Comparison of ENCODE assay signal across 10 mouse cellular contexts in genomic region chr11:70526211-70526610, GRCm38 (mm10). TPM values are rescaled to one million over a fixed set of nuclear protein-coding genes. Genes with fewer than 3 reads are reported as not detected.
DNase-seq lines count a peak whose midpoint lies in the region; ATAC-seq and TF ChIP-seq lines count a peak whose summit lies in the region.
"Had no signal": no experiment of that assay in that cellular context is flagged by ENCODE, and none has a peak within 500 bp of the region (broad histone marks: within the 10 kb centered on the region; RNA-seq: fewer than 3 reads in every experiment).

No protein-coding gene starts in this region.

- TF ChIP-seq EP300 in heart, adult 2 months (IDR thresholded peaks at IDR 0.05; ENCODE audit: insufficient read depth, low read depth, low read length) = no peak

- no peak for DNase-seq in heart, adult 2 months
- no peak for DNase-seq in hindbrain, embryonic 14.5 days (ENCODE audit: low spot score)
- no peak for DNase-seq in left cerebral cortex, adult 8-10 months (ENCODE audit: low spot score in 2 of 2)
- no peak for DNase-seq in thymus, adult 2 months
- DNase-seq: retina, postnatal 1 day had no signal

- H3K4me3 ChIP-seq in heart, embryonic 16.5 days (ENCODE audit: low read length) = peak overlapping the region; percentile 71; the same call in 1 of the 2 replicates
- no peak overlapping the region for H3K4me3 ChIP-seq in heart, adult 2 months
- H3K4me3 ChIP-seq in bone marrow macrophage, adult 2 months (ENCODE audit: insufficient read depth, low read length) = peak overlapping the region; percentile 80
- peak overlapping the region; percentile 58 for H3K4me3 ChIP-seq in hindbrain, embryonic 14.5 days (replicated peaks; ENCODE audit: low read length)
- peak overlapping the region; percentile 72 for H3K4me3 ChIP-seq in midbrain, embryonic 13.5 days (replicated peaks)
- no peak overlapping the region for H3K4me3 ChIP-seq in thymus, adult 2 months (ENCODE audit: control insufficient read depth, insufficient read depth, low read length)

- H3K4me2 ChIP-seq in heart, embryonic 16.5 days (ENCODE audit: low read depth, low read length) = peak overlapping the region; percentile 68
- H3K4me2 ChIP-seq in hindbrain, embryonic 14.5 days (replicated peaks) = peak overlapping the region; percentile 85
- peak overlapping the region; percentile 87 for H3K4me2 ChIP-seq in midbrain, embryonic 13.5 days (replicated peaks)

- no peaks in the 10 kb centered on the region for H3K27me3 ChIP-seq in heart, embryonic 16.5 days (ENCODE audit: control insufficient read depth, insufficient read depth, low read length)
- H3K27me3 ChIP-seq in heart, adult 2 months (ENCODE audit: control insufficient read depth, insufficient read depth, low read length) = no peaks in the 10 kb centered on the region
- no peaks in the 10 kb centered on the region for H3K27me3 ChIP-seq in hindbrain, embryonic 14.5 days (ENCODE audit: control insufficient read depth, insufficient read depth, low read length)
- no peaks in the 10 kb centered on the region for H3K27me3 ChIP-seq in midbrain, embryonic 13.5 days
- no peaks in the 10 kb centered on the region for H3K27me3 ChIP-seq in thymus, adult 2 months (ENCODE audit: control insufficient read depth, insufficient read depth, low read length)

- no peaks in the 10 kb centered on the region for H3K9me3 ChIP-seq in heart, embryonic 16.5 days (replicated peaks; ENCODE audit: control insufficient read depth, low read length)
- no peaks in the 10 kb centered on the region for H3K9me3 ChIP-seq in hindbrain, embryonic 14.5 days (ENCODE audit: control insufficient read depth, low read length)
- no peaks in the 10 kb centered on the region for H3K9me3 ChIP-seq in midbrain, embryonic 13.5 days

- no peak overlapping the region; the same call in 1 of the 2 replicates for H3K9ac ChIP-seq in heart, embryonic 16.5 days (ENCODE audit: low read length)
- H3K9ac ChIP-seq in heart, adult 2 months (ENCODE audit: low read depth, low read length) = no peak overlapping the region
- peak overlapping the region; percentile 68 for H3K9ac ChIP-seq in hindbrain, embryonic 14.5 days
- H3K9ac ChIP-seq in midbrain, embryonic 13.5 days (replicated peaks) = peak overlapping the region; percentile 81

- H3K36me3 ChIP-seq in heart, embryonic 16.5 days (ENCODE audit: control insufficient read depth, insufficient read depth) = peaks cover 26% of the 10 kb centered on the region
- H3K36me3 ChIP-seq in heart, adult 2 months (ENCODE audit: control insufficient read depth, insufficient read depth, low read length) = peaks cover 2% of the 10 kb centered on the region
- H3K36me3 ChIP-seq in hindbrain, embryonic 14.5 days (replicated peaks; ENCODE audit: control insufficient read depth, insufficient read depth) = peaks cover 31% of the 10 kb centered on the region
- peaks cover 31% of the 10 kb centered on the region for H3K36me3 ChIP-seq in midbrain, embryonic 13.5 days
- peaks cover 22% of the 10 kb centered on the region for H3K36me3 ChIP-seq in thymus, adult 2 months (ENCODE audit: control insufficient read depth, insufficient read depth, low read length)

- H3K4me1 ChIP-seq in heart, embryonic 16.5 days (ENCODE audit: control insufficient read depth, insufficient read depth, low read length) = peaks cover 8% of the 10 kb centered on the region
- peaks cover 3% of the 10 kb centered on the region for H3K4me1 ChIP-seq in heart, adult 2 months (ENCODE audit: control insufficient read depth, insufficient read depth, low read length)
- H3K4me1 ChIP-seq in bone marrow macrophage, adult 2 months (ENCODE audit: control insufficient read depth, insufficient read depth, low read length) = peaks cover 38% of the 10 kb centered on the region
- H3K4me1 ChIP-seq in hindbrain, embryonic 14.5 days (replicated peaks; ENCODE audit: control insufficient read depth, insufficient read depth, low read length) = peaks cover 6% of the 10 kb centered on the region
- peaks cover 20% of the 10 kb centered on the region for H3K4me1 ChIP-seq in midbrain, embryonic 13.5 days (replicated peaks)
- H3K4me1 ChIP-seq in thymus, adult 2 months (replicated peaks; ENCODE audit: control insufficient read depth, insufficient read depth, low read length) = peaks cover 6% of the 10 kb centered on the region; the same call in 1 of the 2 replicates

- intact Hi-C loops in heart, adult 2 months (cut with DNase I) = no loop called here

- 85% methylated on average over 12 of the region's 12 CpGs for WGBS in heart, embryonic 16.5 days
- 83% methylated on average over 12 of the region's 12 CpGs for WGBS in heart, adult 2 months
- 89% methylated on average over 12 of the region's 12 CpGs for WGBS in hindbrain, embryonic 14.5 days
- 90% methylated on average over 12 of the region's 12 CpGs for WGBS in midbrain, embryonic 13.5 days
- 96% methylated on average over 12 of the region's 12 CpGs for WGBS in thymus, adult 2 months

- no peaks in the 10 kb centered on the region for H3K79me2 ChIP-seq in heart, adult 2 months (replicated peaks; ENCODE audit: control insufficient read depth, insufficient read depth, low read length)

- TF ChIP-seq POLR2A in heart, adult 2 months (IDR thresholded peaks at IDR 0.05; ENCODE audit: insufficient read depth, low read depth, low read length) = no peak
- TF ChIP-seq POLR2A in bone marrow macrophage, adult 2 months (IDR thresholded peaks at IDR 0.05; ENCODE audit: borderline replicate concordance, low read depth, low read length) = no peak
- no peak for TF ChIP-seq POLR2A in thymus, adult 2 months (IDR thresholded peaks at IDR 0.05; ENCODE audit: control insufficient read depth, extremely low read depth, insufficient read depth, low read length, poor library complexity)

- no peak for ATAC-seq in heart, embryonic 16.5 days (replicated peaks; ENCODE audit: extremely low read depth, insufficient read depth, low FRiP score)
- no peak for ATAC-seq in hindbrain, embryonic 14.5 days (ENCODE audit: low FRiP score)
- no peak for ATAC-seq in midbrain, embryonic 13.5 days
- no peak for ATAC-seq in megakaryocyte-erythroid progenitor cell, adult 5-6 weeks (replicated peaks; ENCODE audit: low FRiP score, low TSS enrichment, poor library complexity, severe bottlenecking)

- no peak for TF ChIP-seq CTCF in heart, adult 2 months (IDR thresholded peaks at IDR 0.05)
- TF ChIP-seq CTCF in bone marrow macrophage, adult 2 months (IDR thresholded peaks at IDR 0.05; ENCODE audit: low read depth, low read length) = no peak
- TF ChIP-seq CTCF in thymus, adult 2 months (IDR thresholded peaks at IDR 0.05; ENCODE audit: borderline replicate concordance, control insufficient read depth, extremely low read depth, insufficient read depth, low read length, poor library complexity) = no peak

- no peak overlapping the region for H3K27ac ChIP-seq in heart, embryonic 16.5 days (ENCODE audit: low read length)
- H3K27ac ChIP-seq in heart, adult 2 months = no peak overlapping the region
- H3K27ac ChIP-seq in bone marrow macrophage, adult 2 months (ENCODE audit: insufficient read depth, low read depth, low read length) = 0 out of 2 replicates have a peak overlapping the region, but pooled peaks have one; percentile 1
- no peak overlapping the region for H3K27ac ChIP-seq in hindbrain, embryonic 14.5 days
- no peak overlapping the region for H3K27ac ChIP-seq in midbrain, embryonic 13.5 days
- H3K27ac ChIP-seq in thymus, adult 2 months (ENCODE audit: control insufficient read depth, insufficient read depth, low read length) = no peak overlapping the region

RNA-seq across cellular contexts. Expression of gene Psmb6, which starts 1.0 kb away (rescaled TPM):
- polyA plus RNA-seq in heart, embryonic 16.5 days (2015; fragmentation: Nextera tagmentation; extraction: Ambion mirVana) = 607 and 623 TPM in 2 replicates
- total RNA-seq in heart, adult 2 months (2021) = 100 to 1,000 TPM; 204 to 231 TPM
- 296 and 367 TPM in 2 replicates for polyA plus RNA-seq in heart, adult 2 months (2012; rRNA removed)
- 141 and 151 TPM in 2 replicates for polyA plus RNA-seq in bone marrow macrophage, adult 2 months (2012; ENCODE audit: insufficient read depth, insufficient read length, missing spikeins)
- polyA plus RNA-seq in hindbrain, embryonic 14.5 days (2014; fragmentation: Nextera tagmentation; extraction: Ambion mirVana) = 747 and 789 TPM in 2 replicates
- 827 and 844 TPM in 2 replicates for polyA plus RNA-seq in midbrain, embryonic 13.5 days (2015; fragmentation: Nextera tagmentation; extraction: Ambion mirVana)
- total RNA-seq in left cerebral cortex, adult 8-10 months (2022) = 100 to 1,000 TPM; 187 to 213 (median 191) TPM
- polyA plus RNA-seq in thymus, adult 2 months (2012; rRNA removed) = 387 and 460 TPM in 2 replicates
- 299 and 333 TPM in 2 replicates for total RNA-seq in megakaryocyte-erythroid progenitor cell, adult 5-6 weeks (2014; fragmentation: Nextera tagmentation)
- total RNA-seq in megakaryocyte-erythroid progenitor cell, adult 5-6 weeks (2017) = 225 and 305 TPM in 2 replicates

RNA-seq across cellular contexts. Expression of gene Gm40193, which starts 6.5 kb away (rescaled TPM):
- polyA plus RNA-seq in heart, embryonic 16.5 days (2015; fragmentation: Nextera tagmentation; extraction: Ambion mirVana) = not detected in 2 replicates
- total RNA-seq in heart, adult 2 months (2021) = not detected
- polyA plus RNA-seq in heart, adult 2 months (2012; rRNA removed) = not detected in 2 replicates
- not detected in 2 replicates for polyA plus RNA-seq in bone marrow macrophage, adult 2 months (2012; ENCODE audit: insufficient read depth, insufficient read length, missing spikeins)
- polyA plus RNA-seq in hindbrain, embryonic 14.5 days (2014; fragmentation: Nextera tagmentation; extraction: Ambion mirVana) = not detected in 2 replicates
- not detected in 2 replicates for polyA plus RNA-seq in midbrain, embryonic 13.5 days (2015; fragmentation: Nextera tagmentation; extraction: Ambion mirVana)
- total RNA-seq in left cerebral cortex, adult 8-10 months (2022) = not detected
- not detected in 2 replicates for polyA plus RNA-seq in thymus, adult 2 months (2012; rRNA removed)
- not detected in 2 replicates for total RNA-seq in megakaryocyte-erythroid progenitor cell, adult 5-6 weeks (2014; fragmentation: Nextera tagmentation)
- not detected in 2 replicates for total RNA-seq in megakaryocyte-erythroid progenitor cell, adult 5-6 weeks (2017)
- polyA plus RNA-seq: large intestine, adult 2 months had no signal

RNA-seq across cellular contexts. Expression of gene Gltpd2, which starts 7.2 kb away (rescaled TPM):
- 0.16 and 0.37 TPM in 2 replicates for polyA plus RNA-seq in heart, embryonic 16.5 days (2015; fragmentation: Nextera tagmentation; extraction: Ambion mirVana)
- not detected for total RNA-seq in heart, adult 2 months (2021)
- polyA plus RNA-seq in heart, adult 2 months (2012; rRNA removed) = not detected in 2 replicates
- polyA plus RNA-seq in bone marrow macrophage, adult 2 months (2012; ENCODE audit: insufficient read depth, insufficient read length, missing spikeins) = not detected in 2 replicates
- polyA plus RNA-seq in hindbrain, embryonic 14.5 days (2014; fragmentation: Nextera tagmentation; extraction: Ambion mirVana) = 0.27 and 0.28 TPM in 2 replicates
- polyA plus RNA-seq in midbrain, embryonic 13.5 days (2015; fragmentation: Nextera tagmentation; extraction: Ambion mirVana) = 0.35 and 0.42 TPM in 2 replicates
- total RNA-seq in left cerebral cortex, adult 8-10 months (2022) = not detected
- polyA plus RNA-seq in thymus, adult 2 months (2012; rRNA removed) = 0.22 and 0.50 TPM in 2 replicates
- total RNA-seq in megakaryocyte-erythroid progenitor cell, adult 5-6 weeks (2014; fragmentation: Nextera tagmentation) = not detected in 2 replicates
- not detected in 2 replicates for total RNA-seq in megakaryocyte-erythroid progenitor cell, adult 5-6 weeks (2017)

RNA-seq across cellular contexts. Expression of gene Vmo1, which starts 11.8 kb away (rescaled TPM):
- polyA plus RNA-seq in heart, embryonic 16.5 days (2015; fragmentation: Nextera tagmentation; extraction: Ambion mirVana) = 0.31 and 1.3 TPM in 2 replicates
- not detected for total RNA-seq in heart, adult 2 months (2021)
- not detected in 2 replicates for polyA plus RNA-seq in heart, adult 2 months (2012; rRNA removed)
- polyA plus RNA-seq in bone marrow macrophage, adult 2 months (2012; ENCODE audit: insufficient read depth, insufficient read length, missing spikeins) = not detected in 2 replicates
- not detected in 2 replicates for polyA plus RNA-seq in hindbrain, embryonic 14.5 days (2014; fragmentation: Nextera tagmentation; extraction: Ambion mirVana)
- not detected in 2 replicates for polyA plus RNA-seq in midbrain, embryonic 13.5 days (2015; fragmentation: Nextera tagmentation; extraction: Ambion mirVana)
- under 1 TPM in 1 of 4 experiments, not detected in 3; 0.63 TPM for total RNA-seq in left cerebral cortex, adult 8-10 months (2022)
- polyA plus RNA-seq in thymus, adult 2 months (2012; rRNA removed) = 5.3 and 7.2 TPM in 2 replicates
- not detected in 2 replicates for total RNA-seq in megakaryocyte-erythroid progenitor cell, adult 5-6 weeks (2014; fragmentation: Nextera tagmentation)
- total RNA-seq in megakaryocyte-erythroid progenitor cell, adult 5-6 weeks (2017) = not detected in 2 replicates
- polyA plus RNA-seq: large intestine, adult 2 months had no signal

RNA-seq across cellular contexts. Expression of gene Pld2, which starts 13.7 kb away (rescaled TPM):
- polyA plus RNA-seq in heart, embryonic 16.5 days (2015; fragmentation: Nextera tagmentation; extraction: Ambion mirVana) = 9.1 and 12.0 TPM in 2 replicates
- 1 to 10 TPM; 4.3 to 5.8 TPM for total RNA-seq in heart, adult 2 months (2021)
- polyA plus RNA-seq in heart, adult 2 months (2012; rRNA removed) = 15.1 and 21.0 TPM in 2 replicates
- 58.4 and 60.9 TPM in 2 replicates for polyA plus RNA-seq in bone marrow macrophage, adult 2 months (2012; ENCODE audit: insufficient read depth, insufficient read length, missing spikeins)
- polyA plus RNA-seq in hindbrain, embryonic 14.5 days (2014; fragmentation: Nextera tagmentation; extraction: Ambion mirVana) = 14.2 and 16.4 TPM in 2 replicates
- 5.2 and 6.5 TPM in 2 replicates for polyA plus RNA-seq in midbrain, embryonic 13.5 days (2015; fragmentation: Nextera tagmentation; extraction: Ambion mirVana)
- 10 to 100 TPM; 15.7 to 20.4 (median 19.4) TPM for total RNA-seq in left cerebral cortex, adult 8-10 months (2022)
- polyA plus RNA-seq in thymus, adult 2 months (2012; rRNA removed) = 12.8 and 16.1 TPM in 2 replicates
- total RNA-seq in megakaryocyte-erythroid progenitor cell, adult 5-6 weeks (2014; fragmentation: Nextera tagmentation) = not detected in 2 replicates
- 0.47 TPM in 1 of 2 replicates, not detected in the other for total RNA-seq in megakaryocyte-erythroid progenitor cell, adult 5-6 weeks (2017)

Comparison
In these comparisons a context has a peak if more than half of its experiments do, and no peak if none do; other contexts are left out.
1. H3K4me3 ChIP-seq: peak in heart, embryonic 16.5 days (single experiment), bone marrow macrophage, adult 2 months (single experiment), hindbrain, embryonic 14.5 days (single experiment) and midbrain, embryonic 13.5 days (single experiment); none in heart, adult 2 months (single experiment) and thymus, adult 2 months (single experiment).
2. H3K9ac ChIP-seq: peak in hindbrain, embryonic 14.5 days (single experiment) and midbrain, embryonic 13.5 days (single experiment); none in heart, embryonic 16.5 days (single experiment) and heart, adult 2 months (single experiment).
3. Peak in every context shown above with its lines, with median percentiles within 50 percentile points of each other: H3K4me2 ChIP-seq.